Mouse (Mus musculus): ENCODE data around the gene Lrrc56. TPM values are rescaled to one million over a fixed set of nuclear protein-coding genes. Genes with fewer than 3 reads are reported as not detected.

Lrrc56 gene
- 4.5 and 5.7 TPM in 2 replicates for polyA plus RNA-seq (2015; fragmentation: Nextera tagmentation; extraction: Ambion mirVana)

GRCm38 (mm10) chr7:141193948-141194347, at the start of gene Lrrc56, which contains the start of gene Hras:
Gene Lrrc56, plus strand, starts transcription at chr7:141194157.
Gene Hras, minus strand, starts transcription at chr7:141194005.

GRCm38 (mm10) chr7:141172116-141173006, 21.6 kb upstream of the Lrrc56 start, which contains the start of gene Rnh1:
Gene Rnh1, minus strand, starts transcription at chr7:141172857.

GRCm38 (mm10) chr7:141213605-141214235, 19.8 kb downstream of the Lrrc56 start, which contains the start of gene Lmntd2:
Gene Lmntd2, minus strand, starts transcription at chr7:141214080.

GRCm38 (mm10) chr7:141215101-141215879, 21.3 kb downstream of the Lrrc56 start, which contains the start of gene Rassf7:
Gene Rassf7, plus strand, starts transcription at chr7:141215860.

GRCm38 (mm10) chr7:141228279-141229067, 34.5 kb downstream of the Lrrc56 start, which contains the start of gene Phrf1:
Gene Phrf1, plus strand, starts transcription at chr7:141228784.

MicroRNAs within 50 kb of the gene (microRNA counts, 519-probe panel; counts per million panel counts)
- microRNA mmu-miR-210, result 4,062 counts per million, percentile 34 among the panel's probes with 10 or more counts

Small RNA genes within 50 kb of the gene (microRNA-seq; reads per million reads assigned to microRNA genes)
- gene Mir210, result 308 reads per million, percentile 62 among the genes with 10 or more reads in this experiment

Other genes starting within 250 kb of the Lrrc56 start
- gene Ifitm5, start 243.9 kb upstream of the Lrrc56 start, polyA plus RNA-seq (2015; fragmentation: Nextera tagmentation; extraction: Ambion mirVana), result 1.3 and 2.4 TPM in 2 replicates
- not detected in 2 replicates for gene Gm45717, start 238.2 kb upstream of the Lrrc56 start, polyA plus RNA-seq (2015; fragmentation: Nextera tagmentation; extraction: Ambion mirVana)
- gene Ifitm2, start 238.2 kb upstream of the Lrrc56 start, polyA plus RNA-seq (2015; fragmentation: Nextera tagmentation; extraction: Ambion mirVana), result 257 and 296 TPM in 2 replicates
- gene Ifitm1, start 226.9 kb upstream of the Lrrc56 start, polyA plus RNA-seq (2015; fragmentation: Nextera tagmentation; extraction: Ambion mirVana), result 43.2 and 67.3 TPM in 2 replicates
- gene Ifitm3, start 183.4 kb upstream of the Lrrc56 start, polyA plus RNA-seq (2015; fragmentation: Nextera tagmentation; extraction: Ambion mirVana), result 166 and 167 TPM in 2 replicates
- gene Ifitm6, start 176.2 kb upstream of the Lrrc56 start, polyA plus RNA-seq (2015; fragmentation: Nextera tagmentation; extraction: Ambion mirVana), result 4.0 and 4.5 TPM in 2 replicates
- not detected in 2 replicates for gene Gm17387, start 165.0 kb upstream of the Lrrc56 start, polyA plus RNA-seq (2015; fragmentation: Nextera tagmentation; extraction: Ambion mirVana)
- gene B4galnt4, start 133.1 kb upstream of the Lrrc56 start, polyA plus RNA-seq (2015; fragmentation: Nextera tagmentation; extraction: Ambion mirVana), result 38.2 and 39.6 TPM in 2 replicates
- gene Pkp3, start 115.9 kb upstream of the Lrrc56 start, polyA plus RNA-seq (2015; fragmentation: Nextera tagmentation; extraction: Ambion mirVana), result 0.28 TPM in 1 of 2 replicates, not detected in the other
- 2.2 and 3.4 TPM in 2 replicates for gene Sigirr, start 93.6 kb upstream of the Lrrc56 start, polyA plus RNA-seq (2015; fragmentation: Nextera tagmentation; extraction: Ambion mirVana)
- 0.22 and 0.51 TPM in 2 replicates for gene Ano9, start 76.4 kb upstream of the Lrrc56 start, polyA plus RNA-seq (2015; fragmentation: Nextera tagmentation; extraction: Ambion mirVana)
- 79.0 and 88.5 TPM in 2 replicates for gene Ptdss2, start 71.8 kb upstream of the Lrrc56 start, polyA plus RNA-seq (2015; fragmentation: Nextera tagmentation; extraction: Ambion mirVana)
- gene Rnh1, start 21.3 kb upstream of the Lrrc56 start, polyA plus RNA-seq (2015; fragmentation: Nextera tagmentation; extraction: Ambion mirVana), result 56.1 and 58.4 TPM in 2 replicates
- 234 and 238 TPM in 2 replicates for gene Hras, start 152 bp upstream of the Lrrc56 start, polyA plus RNA-seq (2015; fragmentation: Nextera tagmentation; extraction: Ambion mirVana)
- 0.18 and 0.44 TPM in 2 replicates for gene Lmntd2, start 19.9 kb downstream of the Lrrc56 start, polyA plus RNA-seq (2015; fragmentation: Nextera tagmentation; extraction: Ambion mirVana)
- gene Rassf7, start 21.7 kb downstream of the Lrrc56 start, polyA plus RNA-seq (2015; fragmentation: Nextera tagmentation; extraction: Ambion mirVana), result 18.2 and 21.4 TPM in 2 replicates
- 32.1 and 33.6 TPM in 2 replicates for gene Phrf1, start 34.6 kb downstream of the Lrrc56 start, polyA plus RNA-seq (2015; fragmentation: Nextera tagmentation; extraction: Ambion mirVana)
- 4.4 and 5.6 TPM in 2 replicates for gene Irf7, start 72.3 kb downstream of the Lrrc56 start, polyA plus RNA-seq (2015; fragmentation: Nextera tagmentation; extraction: Ambion mirVana)
- gene Cdhr5, start 82.6 kb downstream of the Lrrc56 start, polyA plus RNA-seq (2015; fragmentation: Nextera tagmentation; extraction: Ambion mirVana), result 0.20 TPM in 1 of 2 replicates, not detected in the other
- 6.4 and 7.7 TPM in 2 replicates for gene Sct, start 85.0 kb downstream of the Lrrc56 start, polyA plus RNA-seq (2015; fragmentation: Nextera tagmentation; extraction: Ambion mirVana)
- gene Drd4, start 97.8 kb downstream of the Lrrc56 start, polyA plus RNA-seq (2015; fragmentation: Nextera tagmentation; extraction: Ambion mirVana), result 0.62 and 1.3 TPM in 2 replicates
- 212 and 254 TPM in 2 replicates for gene Deaf1, start 133.5 kb downstream of the Lrrc56 start, polyA plus RNA-seq (2015; fragmentation: Nextera tagmentation; extraction: Ambion mirVana)
- gene Tmem80, start 133.6 kb downstream of the Lrrc56 start, polyA plus RNA-seq (2015; fragmentation: Nextera tagmentation; extraction: Ambion mirVana), result 41.4 and 42.7 TPM in 2 replicates
- gene Eps8l2, start 144.7 kb downstream of the Lrrc56 start, polyA plus RNA-seq (2015; fragmentation: Nextera tagmentation; extraction: Ambion mirVana), result 0.45 and 0.84 TPM in 2 replicates
- gene Taldo1, start 198.0 kb downstream of the Lrrc56 start, polyA plus RNA-seq (2015; fragmentation: Nextera tagmentation; extraction: Ambion mirVana), result 246 and 267 TPM in 2 replicates
- gene Gatd1, start 220.0 kb downstream of the Lrrc56 start, polyA plus RNA-seq (2015; fragmentation: Nextera tagmentation; extraction: Ambion mirVana), result 44.0 and 44.6 TPM in 2 replicates
- gene Cend1, start 235.3 kb downstream of the Lrrc56 start, polyA plus RNA-seq (2015; fragmentation: Nextera tagmentation; extraction: Ambion mirVana), result 255 and 295 TPM in 2 replicates
- 69.2 and 77.6 TPM in 2 replicates for gene Slc25a22, start 243.7 kb downstream of the Lrrc56 start, polyA plus RNA-seq (2015; fragmentation: Nextera tagmentation; extraction: Ambion mirVana)
- gene Pidd1, start 249.9 kb downstream of the Lrrc56 start, polyA plus RNA-seq (2015; fragmentation: Nextera tagmentation; extraction: Ambion mirVana), result 1.2 and 1.4 TPM in 2 replicates